Mouse (Mus musculus): ENCODE results near the gene Ucp2.

DNA sequence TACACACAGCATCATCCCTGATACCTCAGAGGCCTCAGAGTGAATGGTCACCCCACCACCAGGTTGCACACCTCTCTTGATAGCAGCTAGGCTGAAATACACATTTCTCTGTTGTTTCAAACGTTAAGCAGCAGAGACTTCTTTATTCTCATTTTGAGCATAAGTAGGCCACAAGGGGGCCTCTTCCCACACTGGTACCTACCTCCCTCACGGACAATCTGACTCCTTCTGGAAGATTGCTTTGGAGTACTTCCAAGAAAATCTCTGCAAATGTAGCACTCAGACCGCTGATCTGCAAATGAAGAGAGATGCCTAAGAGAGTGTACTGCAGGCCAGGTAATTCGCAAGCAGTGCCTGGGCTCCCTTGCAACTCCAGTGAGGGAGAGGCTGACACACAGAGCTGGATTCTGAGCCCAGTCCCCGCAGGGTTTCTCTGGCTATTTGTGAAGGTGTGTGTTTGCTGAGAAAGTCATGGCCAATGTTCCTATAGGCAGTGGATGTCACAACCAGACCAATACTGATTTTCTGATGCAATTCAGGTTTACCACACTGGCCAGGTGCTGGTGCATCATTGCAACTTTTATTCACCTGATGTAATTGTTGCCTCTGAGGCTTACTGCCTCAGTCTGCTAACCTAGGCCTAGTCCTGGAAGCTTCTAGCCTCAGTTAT lies 57.3 kb downstream of the Ucp2 start:
- no peak for TF ChIP-seq CTCF (IDR thresholded peaks at IDR 0.05; ENCODE audit: control insufficient read depth, insufficient read depth, insufficient read length)
- TF ChIP-seq USF1 (IDR thresholded peaks at IDR 0.05; ENCODE audit: low read depth): no peak
- no peak for TF ChIP-seq MAX (IDR thresholded peaks at IDR 0.05)
- TF ChIP-seq CEBPB (IDR thresholded peaks at IDR 0.05; ENCODE audit: low read depth): no peak
